Mouse (Mus musculus) neural tube, embryonic 11.5 days (tissue): ENCODE results near the gene Fam166a. TPM values are rescaled to one million over a fixed set of nuclear protein-coding genes. Genes with fewer than 3 reads are reported as not detected.

ENCODE experiments used
- ATAC-seq: fragments of 200-750 bp; cut with Nextera tagmentation; 2 replicates; pipeline ENCODE4 v1.8.0; 2017; ENCODE audit warnings: moderate number of reproducible peaks, mild to moderate bottlenecking, moderate TSS enrichment, moderate library complexity; ENCODE audit not compliant: insufficient read depth, low FRiP score, low TSS enrichment
- DNase-seq: peaks from one replicate; pipeline ENCODE4 v3.0.0-alpha.2; 2015; ENCODE audit warnings: low spot score
- H3K27ac ChIP-seq: fragments of 300-500 bp; sonication (generic); 2 replicates; pipeline ENCODE4 v1.5.1; 2014; ENCODE audit warnings: low read depth, mild to moderate bottlenecking, low read length
- H3K27me3 ChIP-seq: fragments of 300-500 bp; sonication (generic); 2 replicates; pipeline ENCODE4 v1.6.1; 2014; ENCODE audit warnings: mild to moderate bottlenecking, low read length, mixed read lengths; ENCODE audit not compliant: control insufficient read depth, insufficient read depth
- H3K36me3 ChIP-seq: fragments of 300-500 bp; sonication (generic); 2 replicates; pipeline ENCODE4 v1.6.1; 2014; ENCODE audit warnings: mild to moderate bottlenecking, low read length, moderate library complexity, mixed read lengths; ENCODE audit not compliant: control insufficient read depth, insufficient read depth
- H3K4me1 ChIP-seq: fragments of 300-500 bp; sonication (generic); 2 replicates; pipeline ENCODE4 v1.6.1; 2014; ENCODE audit warnings: low read length, mixed read lengths; ENCODE audit not compliant: control insufficient read depth, insufficient read depth
- H3K4me2 ChIP-seq: fragments of 300-500 bp; sonication (generic); 2 replicates; pipeline ENCODE4 v1.6.1; 2014; ENCODE audit warnings: low read depth, mild to moderate bottlenecking, moderate library complexity
- H3K4me3 ChIP-seq: fragments of 300-500 bp; sonication (generic); 2 replicates; pipeline ENCODE4 v1.5.1; 2014; ENCODE audit warnings: low read depth, low read length
- H3K9ac ChIP-seq: fragments of 300-500 bp; sonication (generic); 2 replicates; pipeline ENCODE4 v1.6.1; 2014; ENCODE audit warnings: mild to moderate bottlenecking, low read length
- H3K9me3 ChIP-seq: fragments of 300-500 bp; sonication (generic); 2 replicates; pipeline ENCODE4 v1.6.1; 2016; ENCODE audit warnings: low read length; ENCODE audit not compliant: control insufficient read depth
- WGBS: fragments of 180-500 bp; shearing (Covaris S2); extraction: QIAGEN DNeasy Blood & Tissue Kit; methylation state at CpG from one replicate; pipeline ENCODE4 v1.1.7; 2014; 5-methylcytosine and 5-hydroxymethylcytosine counted together
- polyA plus RNA-seq: library from polyadenylated mRNA; unstranded; fragments of >200 nt; fragmentation: Nextera tagmentation; extraction: Ambion mirVana; gene quantifications from 2 replicates; pipeline ENCODE4 v1.2.1, GENCODE M21; 2014

Gene Fam166a
- polyA plus RNA-seq, 1 experiment from 2014 or later: not detected

DNA sequence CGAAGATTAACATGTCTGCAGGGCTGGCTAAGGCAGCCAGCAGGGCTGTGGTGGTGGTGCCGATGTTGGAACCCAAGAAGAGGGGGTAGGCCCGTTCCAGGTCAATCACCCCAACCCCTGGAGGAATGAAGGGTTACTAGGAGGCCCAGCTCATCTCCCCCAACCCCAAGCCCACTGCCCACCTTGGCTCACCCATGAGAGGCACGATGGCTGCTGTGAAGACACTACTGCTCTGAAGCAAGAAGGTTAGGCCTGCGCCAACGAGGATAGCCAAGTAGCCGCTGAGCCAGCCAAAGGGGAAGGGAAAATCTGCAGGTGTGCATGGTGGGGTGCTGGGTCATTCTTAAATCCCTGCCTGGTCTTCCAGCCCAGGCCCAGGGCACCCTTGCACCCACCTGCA lies 12.0 kb downstream of the Fam166a start:
- WGBS: 91% methylated on average over 7 of the region's 7 CpGs
- Histone ChIP-seq H3K4me2 (no peak overlapping the region), H3K4me1 (peaks cover under 1% of the 10 kb centered on the region; the same call in 1 of the 2 replicates), H3K9me3 (no peaks in the 10 kb centered on the region), H3K4me3 (no peak overlapping the region), H3K36me3 (no peaks in the 10 kb centered on the region), H3K27ac (no peak overlapping the region), H3K9ac (no peak overlapping the region), H3K27me3 (no peaks in the 10 kb centered on the region)
- DNase-seq (no peak), ATAC-seq (no peak)

DNA sequence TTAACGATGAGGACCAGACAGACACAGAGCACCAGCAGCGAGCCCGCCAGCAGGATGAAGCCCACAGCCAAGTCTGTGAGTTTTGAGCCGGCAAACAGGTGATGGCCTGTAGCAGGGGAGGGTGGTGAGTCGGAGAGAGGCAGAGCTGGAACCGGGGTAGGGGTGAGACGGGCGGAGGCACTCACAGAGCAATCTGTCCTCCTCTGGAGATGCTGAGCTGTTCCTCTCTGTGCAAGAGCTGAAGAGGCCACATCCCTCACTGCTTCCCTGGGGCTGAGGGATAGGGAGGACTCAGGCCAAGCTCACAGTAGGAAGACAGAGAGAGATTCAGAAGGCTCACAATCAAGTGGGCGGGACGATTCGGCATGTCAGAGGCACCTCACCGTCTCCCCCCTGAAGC lies 12.5 kb downstream of the Fam166a start:
- Histone ChIP-seq H3K27ac (no peak overlapping the region), H3K4me1 (no peaks in the 10 kb centered on the region), H3K36me3 (no peaks in the 10 kb centered on the region), H3K4me3 (no peak overlapping the region), H3K9me3 (no peaks in the 10 kb centered on the region), H3K27me3 (no peaks in the 10 kb centered on the region), H3K4me2 (no peak overlapping the region), H3K9ac (no peak overlapping the region)
- WGBS: 54% methylated on average over 12 of the region's 12 CpGs
- ATAC-seq: no peak
- no peak for DNase-seq

DNA sequence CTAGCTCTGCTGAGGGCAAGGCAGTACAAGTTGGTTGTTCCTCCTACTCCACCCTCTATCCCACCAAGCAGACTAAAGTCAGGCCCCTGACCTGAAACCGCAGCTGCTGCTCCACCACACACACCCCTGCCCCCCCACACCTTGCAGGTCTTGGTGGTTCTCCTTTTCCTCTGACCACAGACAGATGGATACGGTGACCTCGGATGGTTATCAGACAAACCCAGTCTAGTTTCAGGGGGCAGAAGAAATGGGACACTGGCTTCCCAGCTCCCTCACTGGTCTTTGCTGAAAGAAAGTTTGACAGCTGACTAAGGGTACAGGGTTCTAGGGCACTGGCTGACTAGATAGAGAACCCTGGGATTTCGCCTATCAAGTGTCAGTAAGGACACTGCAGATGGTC lies 14.9 kb downstream of the Fam166a start:
- no peaks in the 10 kb centered on the region for H3K4me1 ChIP-seq
- no peak for DNase-seq
- ATAC-seq: no peak
- no peak overlapping the region for H3K4me3 ChIP-seq
- H3K27me3 ChIP-seq: no peaks in the 10 kb centered on the region
- 78% methylated on average over 4 of the region's 4 CpGs for WGBS
- no peak overlapping the region for H3K27ac ChIP-seq
- no peaks in the 10 kb centered on the region for H3K36me3 ChIP-seq
- H3K4me2 ChIP-seq: no peak overlapping the region
- no peaks in the 10 kb centered on the region for H3K9me3 ChIP-seq
- no peak overlapping the region for H3K9ac ChIP-seq

DNA sequence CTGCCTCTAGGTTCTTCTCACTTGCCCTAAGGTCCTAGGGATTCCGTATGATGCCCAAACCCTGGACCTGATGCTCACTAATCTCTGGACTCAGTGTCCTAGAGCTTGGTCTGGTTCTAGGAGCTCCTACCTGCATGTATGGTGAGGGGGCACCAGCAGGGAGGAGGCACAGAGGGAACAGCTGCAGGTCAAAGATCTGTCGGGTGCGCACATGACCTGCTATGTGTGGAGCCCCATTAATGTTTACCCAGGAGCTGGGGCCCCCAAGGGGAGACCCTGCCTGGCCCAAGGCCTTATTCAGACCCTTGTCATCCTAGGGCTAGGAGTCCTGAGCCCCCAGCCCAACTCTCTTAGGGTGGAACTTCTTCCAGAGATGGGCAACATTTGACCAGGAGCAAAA lies 15.5 kb downstream of the Fam166a start, which contains the start of gene Slc34a3:
Slc34a3 (minus strand) TSS at position 315 of the 400 bp plus-strand sequence.
- DNase-seq (no peak), ATAC-seq (no peak)
- Histone ChIP-seq H3K4me2 (no peak within 1 kb of the TSS), H3K4me1 (no peaks in the 10 kb centered on the region), H3K27me3 (no peaks in the 10 kb centered on the region), H3K36me3 (no peaks in the 10 kb centered on the region), H3K4me3 (no peak within 1 kb of the TSS), H3K27ac (no peak within 1 kb of the TSS), H3K9me3 (no peaks in the 10 kb centered on the region), H3K9ac (no peak within 1 kb of the TSS)
- WGBS: 82% methylated on average over 3 of the region's 3 CpGs

DNA sequence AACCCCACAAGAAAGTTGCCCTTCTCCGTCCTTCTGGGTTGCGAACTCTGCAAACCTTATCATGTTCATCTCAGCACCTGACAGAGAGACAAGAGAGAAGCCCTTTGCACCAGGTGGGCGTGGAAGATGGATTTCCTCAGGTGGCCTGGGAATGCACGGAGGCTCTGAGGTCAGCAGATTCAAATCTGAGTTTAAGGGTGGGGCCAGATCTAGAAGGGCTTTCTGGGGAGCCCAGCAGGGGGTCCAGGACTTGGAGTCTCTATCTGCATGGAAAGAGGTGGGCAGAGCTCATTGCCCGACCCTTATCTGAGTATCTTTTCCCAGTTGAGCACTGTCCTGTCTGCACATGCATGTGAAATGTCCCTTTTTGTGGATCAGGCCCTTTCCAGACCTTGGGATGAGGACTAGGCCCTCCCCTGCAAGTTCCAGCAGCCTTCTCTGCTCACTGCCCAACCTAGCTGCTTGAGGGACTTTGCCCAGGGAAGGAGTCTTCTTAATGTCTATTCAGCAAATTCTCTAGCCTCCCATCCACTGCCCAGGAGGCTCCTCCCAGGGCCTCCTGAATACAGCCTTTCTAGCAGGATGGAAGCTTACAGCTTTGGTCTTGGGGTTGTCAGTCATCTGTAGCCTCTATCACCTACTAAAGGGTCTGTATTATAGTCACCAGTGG lies 16.1 kb downstream of the Fam166a start:
- H3K9ac ChIP-seq: no peak overlapping the region
- no peaks in the 10 kb centered on the region for H3K27me3 ChIP-seq
- WGBS: 73% methylated on average over 5 of the region's 5 CpGs
- DNase-seq (no peak), ATAC-seq (no peak)
- H3K4me2 ChIP-seq: no peak overlapping the region
- H3K9me3 ChIP-seq: no peaks in the 10 kb centered on the region
- no peak overlapping the region for H3K27ac ChIP-seq
- no peaks in the 10 kb centered on the region for H3K4me1 ChIP-seq
- H3K4me3 ChIP-seq: no peak overlapping the region
- no peaks in the 10 kb centered on the region for H3K36me3 ChIP-seq

DNA sequence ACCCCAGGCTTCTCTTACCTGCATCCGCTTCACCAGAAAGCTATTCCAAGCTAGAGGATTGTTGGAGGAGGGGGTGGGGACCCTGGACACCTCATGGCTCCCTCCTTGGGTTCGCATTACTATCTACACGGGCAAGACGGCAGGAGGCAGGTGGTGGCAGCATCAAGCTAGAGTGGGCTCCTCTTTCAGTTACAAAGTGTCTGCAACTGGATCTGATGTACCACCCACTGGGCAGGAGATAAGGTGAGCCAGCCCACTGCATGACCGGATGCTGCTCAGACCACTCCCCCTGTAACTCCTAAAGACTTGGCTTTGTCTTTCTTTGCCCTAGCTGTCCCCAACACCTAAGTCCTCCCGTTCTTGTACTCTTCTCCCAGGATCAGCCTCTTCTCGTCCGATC lies 18.1 kb downstream of the Fam166a start, which contains the start of gene Rnf224:
Rnf224 (minus strand) TSS at position 174 of the 400 bp plus-strand sequence.
- DNase-seq (no peak), ATAC-seq (no peak)
- no peak within 1 kb of the TSS for H3K27ac ChIP-seq
- no peaks in the 10 kb centered on the region for H3K9me3 ChIP-seq
- no peaks in the 10 kb centered on the region for H3K36me3 ChIP-seq
- H3K4me1 ChIP-seq: peaks cover 8% of the 10 kb centered on the region
- 42% methylated on average over 8 of the region's 8 CpGs for WGBS
- no peak within 1 kb of the TSS for H3K4me3 ChIP-seq
- H3K4me2 ChIP-seq: no peak within 1 kb of the TSS
- H3K9ac ChIP-seq: no peak within 1 kb of the TSS
- H3K27me3 ChIP-seq: peaks cover 7% of the 10 kb centered on the region

DNA sequence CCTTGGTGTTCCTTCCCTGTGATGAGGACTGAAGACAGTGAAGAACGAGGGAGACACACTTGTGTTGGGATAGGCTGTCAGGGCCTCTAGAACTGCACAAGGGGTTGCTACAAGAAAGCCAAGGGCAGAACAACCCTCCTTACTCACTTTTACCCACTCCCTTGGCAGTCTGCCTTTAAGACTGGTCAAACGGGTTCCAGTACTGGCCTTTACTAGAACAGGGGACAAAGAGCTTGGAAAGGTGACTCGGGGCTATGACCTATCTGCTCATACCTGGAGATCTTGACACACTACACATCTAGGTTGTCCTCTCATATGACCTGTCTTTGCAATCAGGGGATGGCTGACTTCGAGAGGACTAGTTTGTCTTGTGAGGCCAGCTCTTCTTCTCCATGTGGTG lies 19.0 kb downstream of the Fam166a start:
- H3K27ac ChIP-seq: no peak overlapping the region
- DNase-seq: no peak
- no peaks in the 10 kb centered on the region for H3K36me3 ChIP-seq
- H3K4me3 ChIP-seq: no peak overlapping the region
- no peak overlapping the region for H3K4me2 ChIP-seq
- H3K9me3 ChIP-seq: no peaks in the 10 kb centered on the region
- H3K27me3 ChIP-seq: peaks cover 14% of the 10 kb centered on the region
- no peak overlapping the region for H3K9ac ChIP-seq
- peaks cover 14% of the 10 kb centered on the region for H3K4me1 ChIP-seq
- no peak for ATAC-seq
- 71% methylated on average over 4 of the region's 4 CpGs for WGBS

DNA sequence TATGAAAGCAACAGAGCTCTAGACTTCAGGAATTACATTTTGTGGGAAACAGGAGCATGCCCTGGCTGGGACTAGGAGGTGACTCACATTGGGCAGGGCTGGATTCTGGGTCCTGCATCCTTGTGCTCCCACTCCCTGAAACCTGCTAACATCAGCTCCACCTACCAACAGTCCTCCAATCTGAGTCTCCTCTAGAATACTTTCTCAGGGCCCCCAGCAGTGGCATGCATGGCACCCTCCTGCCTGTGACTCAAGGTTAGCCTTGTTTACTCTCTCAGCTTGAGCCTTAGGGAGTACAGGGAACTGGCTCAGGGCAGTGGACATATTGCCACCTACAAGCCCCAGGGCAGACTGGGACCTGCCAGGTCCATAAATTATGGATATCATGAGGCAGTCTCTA lies 19.6 kb downstream of the Fam166a start:
- Histone ChIP-seq H3K27me3 (peaks cover 19% of the 10 kb centered on the region), H3K9me3 (no peaks in the 10 kb centered on the region), H3K4me1 (peaks cover 18% of the 10 kb centered on the region), H3K9ac (no peak overlapping the region), H3K36me3 (no peaks in the 10 kb centered on the region), H3K4me2 (no peak overlapping the region), H3K4me3 (no peak overlapping the region), H3K27ac (no peak overlapping the region)
- DNase-seq (no peak), ATAC-seq (no peak)

DNA sequence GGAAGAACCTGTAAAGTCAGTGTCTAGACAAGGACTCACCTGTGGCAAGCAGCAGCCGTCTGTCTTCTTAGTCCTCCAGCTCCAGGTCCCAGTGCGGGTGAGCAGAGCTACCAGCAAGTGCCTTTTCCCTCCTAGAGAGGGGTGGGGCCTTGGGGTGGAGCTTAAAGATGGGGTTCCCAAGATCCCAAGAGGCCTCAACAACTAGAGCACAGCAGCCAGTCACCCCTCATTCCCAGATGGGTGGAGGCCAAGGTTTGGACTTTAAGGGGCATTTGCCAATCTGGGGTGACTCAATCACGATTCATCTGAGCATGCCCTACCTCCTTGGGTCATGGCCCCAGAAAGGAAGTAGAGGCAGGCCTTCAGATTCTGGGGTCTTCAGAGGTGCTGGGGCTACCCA lies 21.2 kb downstream of the Fam166a start:
- peaks cover 19% of the 10 kb centered on the region for H3K27me3 ChIP-seq
- no peak overlapping the region for H3K9ac ChIP-seq
- H3K9me3 ChIP-seq: no peaks in the 10 kb centered on the region
- H3K36me3 ChIP-seq: no peaks in the 10 kb centered on the region
- H3K4me1 ChIP-seq: peaks cover 18% of the 10 kb centered on the region
- no peak overlapping the region for H3K4me3 ChIP-seq
- ATAC-seq (no peak), DNase-seq (no peak)
- H3K4me2 ChIP-seq: no peak overlapping the region
- 79% methylated on average over 3 of the region's 3 CpGs for WGBS
- H3K27ac ChIP-seq: no peak overlapping the region
